Mouse (Mus musculus): ENCODE results near the gene Tsc22d2. TPM values are rescaled to one million over a fixed set of nuclear protein-coding genes. Genes with fewer than 3 reads are reported as not detected.
A peak's percentile ranks its signal among the peaks of the same experiment; 100 is the strongest.

Tsc22d2 gene
- 17.3 and 19.9 TPM in 2 replicates for polyA plus RNA-seq (2014; fragmentation: Nextera tagmentation; extraction: Ambion mirVana)

DNA sequence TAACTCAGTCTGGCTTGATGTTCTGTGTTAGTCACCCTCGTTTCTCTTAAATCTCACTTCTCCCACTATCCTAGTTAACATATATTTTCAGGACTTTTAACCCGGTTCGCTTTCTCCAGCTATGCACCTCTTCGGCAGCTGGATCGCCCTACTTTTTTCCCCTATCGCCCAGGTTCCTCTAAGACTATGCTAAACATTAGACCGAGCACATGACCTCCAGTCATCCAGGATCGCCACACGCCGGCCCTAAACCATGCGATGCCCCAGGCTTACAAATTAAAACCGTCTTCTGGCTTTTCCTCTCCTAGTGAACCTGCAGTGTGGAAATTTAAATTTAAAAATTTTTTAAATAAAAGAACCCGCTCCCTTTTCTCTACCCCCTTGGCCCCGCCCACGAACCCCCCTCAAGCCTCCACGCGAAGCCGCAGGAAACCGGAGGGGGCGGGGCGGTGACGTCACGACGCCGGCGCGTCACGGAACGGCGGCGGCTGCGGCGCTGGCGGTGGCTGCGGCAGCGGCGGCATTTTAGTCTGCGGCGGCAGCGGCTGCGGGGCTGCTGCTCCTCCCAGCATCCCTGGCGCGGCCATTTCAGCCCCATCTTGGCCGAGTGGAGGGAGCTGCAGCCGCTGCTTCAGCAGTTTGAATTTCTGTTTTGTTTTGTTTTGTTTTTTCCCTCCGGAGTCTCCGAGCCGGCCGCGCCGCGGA is at the start of gene Tsc22d2:
TSS of gene Tsc22d2 (plus strand) at position 482 of the 705 bp plus-strand sequence.
- DNase-seq (ENCODE audit: low spot score) = peak; percentile 95
- no peaks in the 10 kb centered on the region for H3K27me3 ChIP-seq (replicated peaks; ENCODE audit: control insufficient read depth, insufficient read depth, low read length)
- H3K4me3 ChIP-seq (ENCODE audit: low read depth, low read length) = peak within 1 kb of the TSS; percentile 89
- WGBS = under 1% methylated on average over 35 of the region's 52 CpGs
- peak within 1 kb of the TSS; percentile 100 for H3K27ac ChIP-seq (replicated peaks; ENCODE audit: low read depth, low read length)
- H3K4me1 ChIP-seq (ENCODE audit: control insufficient read depth, insufficient read depth, low read length) = peaks cover 2% of the 10 kb centered on the region; the same call in 1 of the 2 replicates
- peaks cover 8% of the 10 kb centered on the region; the same call in 1 of the 2 replicates for H3K36me3 ChIP-seq (ENCODE audit: control insufficient read depth, insufficient read depth, low read length)
- peak; percentile 84 for ATAC-seq (ENCODE audit: low read depth)
- H3K9ac ChIP-seq (ENCODE audit: low read depth, low read length) = peak within 1 kb of the TSS; percentile 98
- peak within 1 kb of the TSS; percentile 91 for H3K4me2 ChIP-seq (ENCODE audit: low read depth, low read length)
- H3K9me3 ChIP-seq (ENCODE audit: control insufficient read depth, low read length) = no peaks in the 10 kb centered on the region

DNA sequence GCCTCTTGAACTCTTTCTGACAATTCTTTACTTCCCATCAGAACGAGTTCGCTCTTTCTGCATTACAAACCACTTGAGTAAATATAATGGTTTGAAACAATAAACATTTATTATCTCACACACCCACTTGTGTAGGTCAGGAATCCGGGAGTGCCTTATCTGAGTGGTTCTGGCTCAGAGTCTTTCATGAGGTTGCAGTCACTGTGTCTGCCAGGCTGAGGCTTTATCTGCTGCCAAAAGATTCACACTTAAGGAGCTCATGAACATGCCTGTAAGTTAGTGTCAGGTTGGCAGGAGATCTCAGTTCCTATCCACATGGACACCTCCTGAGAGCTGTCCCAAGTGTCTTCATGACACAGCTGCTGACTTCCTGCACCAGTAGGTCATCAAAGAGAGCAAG is 47.8 kb upstream of the Tsc22d2 start:
- Histone ChIP-seq H3K27me3 (replicated peaks; ENCODE audit: control insufficient read depth, insufficient read depth, low read length) (no peaks in the 10 kb centered on the region), H3K4me2 (ENCODE audit: low read depth, low read length) (no peak overlapping the region), H3K27ac (replicated peaks; ENCODE audit: low read depth, low read length) (no peak overlapping the region), H3K4me3 (ENCODE audit: low read depth, low read length) (no peak overlapping the region), H3K9me3 (ENCODE audit: control insufficient read depth, low read length) (no peaks in the 10 kb centered on the region), H3K9ac (ENCODE audit: low read depth, low read length) (no peak overlapping the region), H3K36me3 (ENCODE audit: control insufficient read depth, insufficient read depth, low read length) (no peaks in the 10 kb centered on the region), H3K4me1 (ENCODE audit: control insufficient read depth, insufficient read depth, low read length) (peaks cover 5% of the 10 kb centered on the region; the same call in 1 of the 2 replicates)
- WGBS = 68% methylated on average over 3 of the region's 3 CpGs
- no peak for ATAC-seq (ENCODE audit: low read depth)
- no peak for DNase-seq (ENCODE audit: low spot score)

DNA sequence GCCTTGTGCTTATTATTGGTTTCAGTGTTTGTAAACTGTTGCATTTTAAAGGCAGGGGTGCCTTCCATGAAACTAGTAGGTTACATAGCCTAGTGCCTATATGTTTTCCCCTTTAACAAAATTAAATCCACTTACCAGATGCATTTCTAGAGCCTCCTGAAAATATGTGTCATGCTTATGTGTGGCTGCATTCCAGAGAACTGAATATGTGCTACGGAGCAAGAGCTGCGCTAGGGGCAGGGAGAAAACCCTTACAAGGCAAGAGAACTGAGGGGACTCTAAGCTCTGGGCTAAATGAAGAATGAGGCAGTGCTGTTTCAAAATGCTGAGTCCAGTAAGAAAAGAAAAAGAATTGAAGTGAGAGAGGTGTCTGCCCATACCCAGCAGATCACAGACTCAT is 43.7 kb upstream of the Tsc22d2 start:
- H3K4me1 ChIP-seq (ENCODE audit: control insufficient read depth, insufficient read depth, low read length) = peaks cover 14% of the 10 kb centered on the region
- ATAC-seq (ENCODE audit: low read depth) = no peak
- H3K4me3 ChIP-seq (ENCODE audit: low read depth, low read length) = no peak overlapping the region
- H3K36me3 ChIP-seq (ENCODE audit: control insufficient read depth, insufficient read depth, low read length) = no peaks in the 10 kb centered on the region
- 39% methylated on average over 2 of the region's 2 CpGs for WGBS
- no peaks in the 10 kb centered on the region for H3K9me3 ChIP-seq (ENCODE audit: control insufficient read depth, low read length)
- no peak overlapping the region for H3K27ac ChIP-seq (replicated peaks; ENCODE audit: low read depth, low read length)
- H3K27me3 ChIP-seq (replicated peaks; ENCODE audit: control insufficient read depth, insufficient read depth, low read length) = no peaks in the 10 kb centered on the region
- no peak overlapping the region for H3K4me2 ChIP-seq (ENCODE audit: low read depth, low read length)
- no peak overlapping the region for H3K9ac ChIP-seq (ENCODE audit: low read depth, low read length)
- DNase-seq (ENCODE audit: low spot score) = peak; percentile 56

GRCm38 (mm10) chr3:58372066-58372904 is 42.2 kb upstream of the Tsc22d2 start:
- H3K4me3 ChIP-seq (ENCODE audit: low read depth, low read length) = no peak overlapping the region

GRCm38 (mm10) chr3:58372905-58373208 is 41.7 kb upstream of the Tsc22d2 start:
- Histone ChIP-seq H3K4me2 (ENCODE audit: low read depth, low read length) (peak overlapping the region; percentile 42), H3K9me3 (ENCODE audit: control insufficient read depth, low read length) (no peaks in the 10 kb centered on the region)
- WGBS = 7% methylated on average over 5 of the region's 5 CpGs

More at GRCm38 (mm10) chr3:58372066-58372904, 42.2 kb upstream of the Tsc22d2 start:
- DNase-seq (ENCODE audit: low spot score) (peak; percentile 96), ATAC-seq (ENCODE audit: low read depth) (peak; percentile 95)
- Histone ChIP-seq H3K9me3 (ENCODE audit: control insufficient read depth, low read length) (no peaks in the 10 kb centered on the region), H3K9ac (ENCODE audit: low read depth, low read length) (peak overlapping the region; percentile 5; the same call in 1 of the 2 replicates), H3K4me2 (ENCODE audit: low read depth, low read length) (peak overlapping the region; percentile 42), H3K36me3 (ENCODE audit: control insufficient read depth, insufficient read depth, low read length) (no peaks in the 10 kb centered on the region), H3K4me1 (ENCODE audit: control insufficient read depth, insufficient read depth, low read length) (peaks cover 14% of the 10 kb centered on the region), H3K27ac (replicated peaks; ENCODE audit: low read depth, low read length) (peak overlapping the region; percentile 71; the same call in 1 of the 2 replicates), H3K27me3 (replicated peaks; ENCODE audit: control insufficient read depth, insufficient read depth, low read length) (no peaks in the 10 kb centered on the region)
- WGBS = 10% methylated on average over 9 of the region's 9 CpGs

GRCm38 (mm10) chr3:58374281-58374680 is 40.2 kb upstream of the Tsc22d2 start:
- Histone ChIP-seq H3K4me1 (ENCODE audit: control insufficient read depth, insufficient read depth, low read length) (peaks cover 14% of the 10 kb centered on the region), H3K4me3 (ENCODE audit: low read depth, low read length) (no peak overlapping the region), H3K36me3 (ENCODE audit: control insufficient read depth, insufficient read depth, low read length) (no peaks in the 10 kb centered on the region), H3K27me3 (replicated peaks; ENCODE audit: control insufficient read depth, insufficient read depth, low read length) (no peaks in the 10 kb centered on the region), H3K9ac (ENCODE audit: low read depth, low read length) (no peak overlapping the region), H3K27ac (replicated peaks; ENCODE audit: low read depth, low read length) (no peak overlapping the region), H3K9me3 (ENCODE audit: control insufficient read depth, low read length) (no peaks in the 10 kb centered on the region), H3K4me2 (ENCODE audit: low read depth, low read length) (no peak overlapping the region)
- ATAC-seq (ENCODE audit: low read depth) (no peak), DNase-seq (ENCODE audit: low spot score) (no peak)
- 82% methylated on average over 5 of the region's 5 CpGs for WGBS

More at GRCm38 (mm10) chr3:58372905-58373208, 41.7 kb upstream of the Tsc22d2 start:
- Histone ChIP-seq H3K27me3 (replicated peaks; ENCODE audit: control insufficient read depth, insufficient read depth, low read length) (no peaks in the 10 kb centered on the region), H3K27ac (replicated peaks; ENCODE audit: low read depth, low read length) (no peak overlapping the region; the same call in 1 of the 2 replicates), H3K9ac (ENCODE audit: low read depth, low read length) (peak overlapping the region; percentile 5; the same call in 1 of the 2 replicates), H3K4me3 (ENCODE audit: low read depth, low read length) (no peak overlapping the region), H3K36me3 (ENCODE audit: control insufficient read depth, insufficient read depth, low read length) (no peaks in the 10 kb centered on the region), H3K4me1 (ENCODE audit: control insufficient read depth, insufficient read depth, low read length) (peaks cover 14% of the 10 kb centered on the region)
- ATAC-seq (ENCODE audit: low read depth) = peak; percentile 12; the same call in 1 of the 2 replicates
- DNase-seq (ENCODE audit: low spot score) = no peak

GRCm38 (mm10) chr3:58376713-58377112 is 37.8 kb upstream of the Tsc22d2 start:
- Histone ChIP-seq H3K27ac (replicated peaks; ENCODE audit: low read depth, low read length) (no peak overlapping the region), H3K4me3 (ENCODE audit: low read depth, low read length) (no peak overlapping the region), H3K27me3 (replicated peaks; ENCODE audit: control insufficient read depth, insufficient read depth, low read length) (no peaks in the 10 kb centered on the region), H3K9ac (ENCODE audit: low read depth, low read length) (no peak overlapping the region), H3K9me3 (ENCODE audit: control insufficient read depth, low read length) (no peaks in the 10 kb centered on the region), H3K4me1 (ENCODE audit: control insufficient read depth, insufficient read depth, low read length) (peaks cover 9% of the 10 kb centered on the region), H3K4me2 (ENCODE audit: low read depth, low read length) (no peak overlapping the region), H3K36me3 (ENCODE audit: control insufficient read depth, insufficient read depth, low read length) (no peaks in the 10 kb centered on the region)
- 57% methylated on average over 3 of the region's 3 CpGs for WGBS
- DNase-seq (ENCODE audit: low spot score) (no peak), ATAC-seq (ENCODE audit: low read depth) (no peak)

DNA sequence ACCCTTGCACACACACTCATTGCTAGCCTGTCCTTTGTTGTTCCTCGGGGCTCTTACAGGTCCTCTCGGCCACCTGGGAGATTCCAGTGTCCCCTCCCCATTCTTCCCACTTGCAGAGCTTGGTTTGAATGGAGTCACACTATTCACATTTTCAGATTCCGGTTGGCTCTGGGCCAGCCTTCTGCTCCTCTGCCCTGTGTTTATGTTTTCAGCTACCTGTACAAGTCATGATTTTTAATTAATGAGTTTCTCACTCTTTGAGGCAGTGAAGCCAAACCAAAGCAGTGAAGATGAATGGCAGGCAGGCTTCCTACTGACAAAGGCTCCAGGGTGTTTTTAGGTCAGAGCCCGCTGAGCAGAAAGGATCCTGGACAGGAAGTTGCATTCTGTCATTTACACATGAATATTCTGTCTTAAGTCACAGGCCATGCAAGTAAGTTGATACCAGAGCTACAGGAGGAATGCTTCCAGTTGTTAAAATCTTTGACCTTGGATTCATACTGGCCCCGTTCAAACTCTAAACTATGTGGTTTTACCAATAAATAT is 36.9 kb upstream of the Tsc22d2 start:
- no peak overlapping the region for H3K4me2 ChIP-seq (ENCODE audit: low read depth, low read length)
- ATAC-seq (ENCODE audit: low read depth) = no peak
- H3K9ac ChIP-seq (ENCODE audit: low read depth, low read length) = no peak overlapping the region
- no peak overlapping the region for H3K27ac ChIP-seq (replicated peaks; ENCODE audit: low read depth, low read length)
- no peaks in the 10 kb centered on the region for H3K36me3 ChIP-seq (ENCODE audit: control insufficient read depth, insufficient read depth, low read length)
- H3K9me3 ChIP-seq (ENCODE audit: control insufficient read depth, low read length) = no peaks in the 10 kb centered on the region
- no peak overlapping the region for H3K4me3 ChIP-seq (ENCODE audit: low read depth, low read length)
- no peak for DNase-seq (ENCODE audit: low spot score)
- WGBS = 41% methylated on average over 5 of the region's 5 CpGs
- no peaks in the 10 kb centered on the region for H3K4me1 ChIP-seq (ENCODE audit: control insufficient read depth, insufficient read depth, low read length)
- no peaks in the 10 kb centered on the region for H3K27me3 ChIP-seq (replicated peaks; ENCODE audit: control insufficient read depth, insufficient read depth, low read length)

Measured in embryonic facial prominence, embryonic 14.5 days (tissue).